Mouse (Mus musculus): Measurements from ENCODE around the gene Lhb.
"Not testable (repeated sequence)": the region's sequence is repeated elsewhere in the genome, so short reads cannot be mapped to it uniquely, and the experiment has no call there.

Gene Lhb

DNA sequence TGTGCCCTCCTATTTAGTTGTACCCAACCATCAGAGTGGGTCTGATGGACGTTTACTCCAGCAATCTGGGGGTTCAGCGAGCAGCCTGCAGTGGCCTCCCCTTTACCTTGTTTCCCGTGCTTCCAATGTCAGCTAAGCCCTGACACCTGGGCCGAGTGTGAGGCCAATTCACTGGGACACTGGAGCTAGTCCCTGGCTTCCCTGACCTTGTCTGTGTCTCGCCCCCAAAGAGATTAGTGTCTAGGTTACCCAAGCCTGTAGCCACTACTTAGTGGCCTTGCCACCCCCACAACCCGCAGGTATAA is at the start of gene Lhb:
Lhb (plus strand) TSS at position 206 of the 305 bp plus-strand sequence.
- DNase-seq: no peak

- no peak for DNase-seq
Observed at GRCm38 (mm10) chr7:45372371-45372770, 48.2 kb upstream of the Lhb start.

DNA sequence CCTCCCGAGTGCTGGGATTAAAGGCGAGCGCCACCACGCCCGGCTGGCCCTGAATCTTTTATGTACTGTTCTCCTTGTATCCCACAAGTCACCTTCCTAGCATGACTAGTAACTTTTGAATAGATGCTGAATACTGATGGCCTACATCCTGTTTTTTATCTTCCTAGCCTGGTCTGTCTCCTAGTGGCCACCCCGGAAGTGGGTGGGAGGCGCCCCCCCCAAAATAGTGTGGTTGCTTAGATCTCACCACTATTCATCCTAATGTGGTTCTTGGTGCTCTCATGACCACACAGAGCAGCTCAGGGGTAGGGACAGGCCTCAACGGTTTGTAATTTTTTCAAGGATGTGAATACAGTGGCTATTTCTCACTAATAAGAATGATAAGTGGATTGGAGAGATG is 46.0 kb upstream of the Lhb start:
- DNase-seq: no peak

DNA sequence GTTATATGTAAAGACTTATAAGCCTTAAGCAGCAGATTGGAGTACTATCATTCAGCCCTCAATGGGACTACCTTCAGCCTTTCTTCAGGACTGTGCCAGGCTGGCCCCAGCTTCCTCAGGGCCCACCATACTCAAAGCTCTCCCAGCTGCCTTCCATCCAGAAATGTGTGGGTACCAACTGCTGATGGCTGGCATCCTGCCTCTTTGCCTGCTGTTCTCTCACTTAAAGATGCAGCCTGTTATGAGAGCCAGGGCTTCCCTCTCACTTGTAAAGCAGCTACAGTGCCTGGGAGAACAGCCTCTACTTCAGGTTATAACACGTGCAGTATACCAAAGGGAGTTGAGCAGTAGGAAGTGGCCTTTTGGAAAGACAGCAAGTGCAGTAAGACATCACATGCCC is 44.6 kb upstream of the Lhb start:
- DNase-seq: no peak

GRCm38 (mm10) chr7:45386077-45386476 is 34.5 kb upstream of the Lhb start:
- no peak for DNase-seq

DNA sequence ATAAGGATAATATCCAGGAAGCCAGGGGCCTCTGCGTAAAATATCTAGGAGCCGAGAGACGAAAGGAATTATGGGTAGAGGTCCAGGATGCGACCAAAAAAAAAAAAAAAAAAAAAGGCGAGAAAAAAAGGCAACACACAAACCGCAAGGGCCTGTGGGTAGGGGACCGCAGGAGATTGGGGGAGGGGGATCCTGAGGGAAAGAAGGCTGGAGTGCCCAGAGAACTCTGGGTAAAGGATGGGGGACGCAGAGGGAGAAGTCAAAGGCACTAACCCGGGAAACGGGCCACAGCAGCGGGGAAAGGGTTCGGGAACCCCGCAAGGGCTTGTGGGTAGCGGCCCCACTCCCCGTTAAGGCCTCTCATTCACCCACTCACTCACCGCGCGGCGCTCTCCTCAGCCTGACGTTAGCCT is 25.5 kb upstream of the Lhb start:
- no peak for DNase-seq

- DNase-seq: peak; percentile 100
Observed at GRCm38 (mm10) chr7:45395578-45396336, 24.9 kb upstream of the Lhb start, which contains the start of gene Snrnp70. Gene Snrnp70, minus strand, starts transcription at chr7:45395742.

GRCm38 (mm10) chr7:45396337-45396775 is 24.3 kb upstream of the Lhb start:
- not testable (repeated sequence) for DNase-seq

DNA sequence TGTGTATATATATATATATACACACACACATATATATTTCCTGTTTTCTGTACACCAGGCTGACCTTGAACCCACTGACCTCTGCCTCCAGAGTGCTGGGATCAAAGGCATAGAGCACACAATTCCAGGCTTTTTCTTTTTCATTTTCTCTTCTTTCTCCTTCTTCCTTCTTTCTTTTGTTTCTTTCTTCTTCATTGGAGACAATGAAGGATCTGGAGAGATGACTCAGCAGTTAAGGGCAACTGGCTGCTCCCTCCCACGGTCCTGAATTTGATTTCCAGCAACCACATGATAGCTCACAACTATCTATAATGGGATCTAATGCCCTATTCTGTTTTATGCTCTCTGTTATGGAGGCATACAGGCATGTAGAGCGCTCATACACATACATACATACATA is 23.8 kb upstream of the Lhb start:
- no peak for DNase-seq

GRCm38 (mm10) chr7:45401521-45402085 is 19.0 kb upstream of the Lhb start:
- DNase-seq: no peak

GRCm38 (mm10) chr7:45403532-45404261 is 16.9 kb upstream of the Lhb start:
- peak; percentile 65 for DNase-seq

GRCm38 (mm10) chr7:45405091-45406075 is 15.2 kb upstream of the Lhb start, which contains the start of gene Kcna7:
Gene Kcna7, plus strand, starts transcription at chr7:45405653.
- peak; percentile 52 for DNase-seq

DNA sequence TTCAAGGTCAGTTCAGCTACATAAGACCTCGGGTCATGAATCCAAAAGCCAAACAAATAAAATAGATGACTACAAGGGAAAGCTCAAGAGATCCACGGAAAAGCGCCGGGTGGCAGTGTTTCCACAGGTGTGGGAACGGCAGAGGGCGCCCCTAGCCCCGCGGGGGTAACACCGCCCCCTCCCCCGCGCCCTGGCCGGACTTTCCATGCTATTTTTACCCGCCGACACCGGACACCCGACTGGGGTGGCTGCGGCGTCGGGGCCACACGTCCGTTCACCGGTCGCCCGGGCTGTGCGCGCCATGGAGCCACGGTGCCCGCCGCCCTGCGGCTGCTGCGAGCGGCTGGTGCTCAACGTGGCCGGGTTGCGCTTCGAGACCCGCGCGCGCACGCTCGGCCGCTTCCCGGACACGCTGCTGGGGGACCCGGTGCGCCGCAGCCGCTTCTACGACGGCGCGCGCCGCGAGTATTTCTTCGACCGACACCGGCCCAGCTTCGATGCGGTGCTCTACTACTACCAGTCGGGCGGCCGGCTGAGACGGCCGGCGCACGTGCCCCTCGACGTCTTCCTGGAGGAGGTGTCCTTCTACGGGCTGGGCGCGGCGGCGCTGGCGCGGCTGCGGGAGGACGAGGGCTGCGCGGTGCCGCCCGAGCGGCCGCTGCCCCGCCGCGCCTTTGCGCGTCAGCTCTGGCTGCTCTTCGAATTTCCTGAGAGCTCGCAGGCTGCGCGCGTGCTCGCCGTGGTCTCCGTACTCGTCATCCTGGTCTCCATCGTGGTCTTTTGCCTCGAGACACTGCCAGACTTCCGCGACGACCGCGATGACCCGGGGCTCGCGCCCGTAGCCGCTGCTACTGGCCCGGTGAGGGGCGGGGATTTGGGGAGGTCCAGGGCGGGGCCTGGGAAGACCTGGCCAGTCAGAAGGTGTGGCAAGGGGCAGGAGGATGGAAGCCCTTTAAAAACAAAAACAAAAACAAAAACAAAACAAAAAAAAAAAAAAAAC is 14.2 kb upstream of the Lhb start:
- DNase-seq: peak; percentile 23

GRCm38 (mm10) chr7:45407836-45408235 is 12.8 kb upstream of the Lhb start:
- DNase-seq: no peak

DNA sequence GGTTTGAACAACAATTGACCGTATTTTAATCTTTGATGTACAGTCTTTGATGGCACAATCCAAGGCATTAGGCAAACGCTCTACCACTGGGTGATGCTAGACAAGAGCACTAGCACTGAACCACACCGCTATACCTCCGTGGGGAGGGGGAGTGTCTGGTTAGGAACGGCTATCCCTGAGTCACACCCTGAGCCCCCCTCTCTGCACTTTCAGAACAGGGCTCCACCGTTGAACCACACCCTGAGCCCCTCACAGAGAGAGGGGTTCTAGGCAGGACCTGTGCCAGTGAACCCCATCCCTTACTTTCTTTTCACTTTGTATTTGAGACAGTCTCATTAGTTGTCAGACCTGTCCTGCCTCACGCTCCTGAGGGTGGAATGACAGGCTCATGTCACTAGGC is 12.3 kb upstream of the Lhb start:
- DNase-seq: no peak

GRCm38 (mm10) chr7:45408949-45409348 is 11.7 kb upstream of the Lhb start:
- DNase-seq: no peak

GRCm38 (mm10) chr7:45409497-45410163 is 11.0 kb upstream of the Lhb start:
- DNase-seq: no peak

GRCm38 (mm10) chr7:45412421-45412820 is 8.2 kb upstream of the Lhb start:
- DNase-seq: no peak

DNA sequence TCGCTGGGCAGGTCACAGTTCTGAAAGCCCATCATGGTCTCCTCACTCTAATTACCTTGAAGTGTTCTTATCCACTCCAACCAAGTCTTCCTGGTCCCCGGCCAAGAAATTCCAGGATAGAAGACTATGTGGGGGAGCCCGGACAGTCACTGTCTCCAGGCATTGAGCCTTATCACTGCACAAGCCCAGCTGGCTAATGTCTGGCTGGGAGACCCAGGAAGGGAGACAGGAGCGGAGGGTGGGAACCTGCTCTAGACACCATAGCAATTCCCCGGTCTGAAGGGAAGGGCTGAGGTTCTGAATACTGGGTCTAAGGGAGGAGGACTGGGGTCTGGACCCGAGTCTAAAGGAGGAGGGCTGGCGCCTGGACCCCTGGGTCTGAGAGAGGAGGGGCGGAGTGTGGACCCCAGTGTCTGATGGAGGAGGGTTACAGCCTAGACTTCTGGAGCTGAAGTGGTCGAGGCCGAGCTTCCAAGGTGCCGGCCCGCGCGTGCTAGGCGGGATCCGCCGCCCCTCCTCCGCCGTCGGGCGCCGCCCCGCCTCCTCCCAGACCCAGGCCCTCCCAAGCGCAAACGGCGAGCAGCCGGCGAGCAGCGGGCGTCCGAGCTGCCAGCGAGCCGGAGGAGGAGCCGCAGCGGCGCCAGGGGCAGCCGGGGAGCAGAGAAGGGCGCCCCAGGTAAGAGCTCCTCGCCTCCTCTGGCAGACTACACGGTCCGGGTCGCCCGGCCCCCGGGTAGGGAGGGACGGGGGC is 7.3 kb upstream of the Lhb start, which contains the start of gene Ntf5:
Ntf5 (plus strand) TSS at position 583 of the 751 bp plus-strand sequence.
- DNase-seq: no peak

Data from kidney, adult 11 months (tissue).